Mouse (Mus musculus): ENCODE data around the gene Spic. TPM values are rescaled to one million over a fixed set of nuclear protein-coding genes. Genes with fewer than 3 reads are reported as not detected.
"Not testable (repeated sequence)": the region's sequence is repeated elsewhere in the genome, so short reads cannot be mapped to it uniquely, and the experiment has no call there.

The Spic gene
- total RNA-seq, 2 experiments from 2014 or later = not detected

GRCm38 (mm10) chr10:88663856-88664255 lies 21.0 kb downstream of the Spic start:
- intact Hi-C loops (cut with DNase I); DNase-seq: not testable (repeated sequence)

- no peak for DNase-seq
- intact Hi-C loops (cut with DNase I) = no loop called here
Measured at GRCm38 (mm10) chr10:88658918-88659317, 25.9 kb downstream of the Spic start.

- intact Hi-C loops (cut with DNase I) = no loop called here
- no peak for DNase-seq
Measured at GRCm38 (mm10) chr10:88645448-88645847, 39.4 kb downstream of the Spic start.

DNA sequence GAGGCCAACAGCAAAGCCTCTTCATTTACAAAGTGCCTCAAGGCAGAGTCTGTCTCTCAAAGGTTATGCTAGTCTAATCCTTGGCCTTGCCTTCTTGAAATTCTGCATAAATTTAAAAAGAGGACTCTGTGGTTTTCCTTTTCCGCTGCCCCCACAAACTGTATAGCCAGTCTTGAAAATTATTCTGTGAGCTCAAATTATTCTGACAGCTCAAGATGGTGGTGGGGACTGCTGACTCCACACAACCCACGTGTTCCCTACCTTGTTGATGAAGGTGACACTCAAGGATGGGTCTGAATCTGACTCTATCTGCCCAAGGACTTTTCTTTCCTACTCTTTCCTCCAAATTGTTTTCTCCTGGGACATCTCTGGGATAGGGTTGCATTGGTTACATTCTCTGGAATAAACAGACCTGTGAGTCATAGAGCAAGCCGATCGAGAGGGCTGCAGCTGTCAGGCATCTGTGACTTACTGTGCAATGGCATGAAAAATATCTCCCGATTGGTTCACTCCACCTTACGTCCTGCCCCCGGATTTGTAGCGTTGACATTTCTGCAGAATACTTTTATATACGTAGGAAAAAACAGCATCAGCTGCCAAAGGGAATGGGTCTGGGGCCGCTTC lies 53.4 kb downstream of the Spic start:
- intact Hi-C loops (cut with DNase I) = no loop called here
- DNase-seq = no peak

- no peak for DNase-seq
- intact Hi-C loops (cut with DNase I) = no loop called here
Measured at GRCm38 (mm10) chr10:88630663-88631329, 54.0 kb downstream of the Spic start.

DNA sequence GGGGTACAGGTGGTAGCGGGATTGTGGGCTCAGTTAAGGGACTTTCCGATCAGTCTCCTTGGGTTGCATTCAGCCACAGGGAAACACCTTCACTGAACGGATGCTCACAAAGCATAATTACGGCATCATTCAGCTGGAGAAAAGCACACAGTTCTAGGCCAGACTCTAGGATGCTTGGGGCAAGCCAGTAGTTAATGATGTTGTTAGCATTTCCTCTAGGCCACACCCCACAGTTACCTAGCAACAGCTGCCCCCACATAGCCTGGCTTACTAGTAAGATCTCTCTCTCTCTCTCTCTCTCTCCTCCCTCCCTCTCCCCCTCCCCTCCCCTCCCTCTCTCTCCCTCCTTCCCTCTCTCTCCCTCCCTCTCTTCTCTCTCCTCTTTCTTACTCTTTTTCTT lies 57.8 kb downstream of the Spic start:
- intact Hi-C loops (cut with DNase I) = no loop called here
- no peak for DNase-seq

DNA sequence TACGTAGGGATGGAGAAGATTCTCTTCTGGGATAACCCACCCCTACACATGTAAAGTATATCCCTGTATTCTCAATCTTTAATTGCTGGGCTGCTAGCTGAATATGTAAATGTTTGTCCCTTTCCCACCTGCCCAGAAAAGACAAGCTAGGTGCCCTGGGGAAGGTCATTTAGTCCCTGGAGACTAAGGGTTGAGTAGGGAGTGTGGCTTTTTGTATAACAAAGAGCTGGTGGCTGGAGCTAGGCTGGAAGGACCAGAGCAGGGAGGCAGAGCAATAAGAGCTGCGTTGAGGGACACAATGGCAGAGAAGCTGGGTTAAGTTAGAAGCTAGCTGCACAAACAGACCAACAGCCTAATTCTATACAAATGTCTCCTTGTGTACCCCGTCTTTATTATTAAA lies 58.6 kb downstream of the Spic start:
- intact Hi-C loops (cut with DNase I) = no loop called here
- no peak for DNase-seq

Other genes with a start within 250 kb of the Spic start
- 1 to 10 TPM in 1 of 2 experiments, under 1 TPM in 1; 0.54 to 1.2 TPM for gene Sycp3, start 225.4 kb downstream of the Spic start, total RNA-seq (2021)
- gene Chpt1, start 180.9 kb downstream of the Spic start, total RNA-seq (2021) = 10 to 100 TPM; 15.5 to 15.6 TPM
- 1 to 10 TPM in 1 of 2 experiments, under 1 TPM in 1; 0.81 to 1.3 TPM for gene Mybpc1, start 79.9 kb downstream of the Spic start, total RNA-seq (2021)
- 10 to 100 TPM; 95.8 to 98.1 TPM for gene Arl1, start 45.8 kb upstream of the Spic start, total RNA-seq (2021)
- 10 to 100 TPM; 26.3 to 28.5 TPM for gene Utp20, start 141.8 kb upstream of the Spic start, total RNA-seq (2021)
- under 1 TPM in 1 of 2 experiments, not detected in 1; 0.10 TPM for gene Slc5a8, start 201.0 kb upstream of the Spic start, total RNA-seq (2021)